Mouse (Mus musculus) hindbrain, embryonic 11.5 days (tissue): ENCODE results near the gene Tbc1d14. TPM values are rescaled to one million over a fixed set of nuclear protein-coding genes. Genes with fewer than 3 reads are reported as not detected.

Experiments
- ATAC-seq: fragments of 200-750 bp; cut with Nextera tagmentation; 2 replicates; pipeline ENCODE4 v1.8.0; 2017; ENCODE audit warnings: mild to moderate bottlenecking, moderate TSS enrichment, moderate library complexity; ENCODE audit not compliant: low FRiP score
- DNase-seq: peaks from one replicate; pipeline ENCODE4 v3.0.0-alpha.2; 2015; ENCODE audit warnings: low spot score
- H3K27ac ChIP-seq: fragments of 300-500 bp; sonication (generic); 2 replicates; pipeline ENCODE4 v1.5.1; 2014; ENCODE audit warnings: mild to moderate bottlenecking, low read depth, low read length
- H3K27me3 ChIP-seq: fragments of 300-500 bp; sonication (generic); 2 replicates; pipeline ENCODE4 v1.6.1; 2014; ENCODE audit warnings: mild to moderate bottlenecking, low read length, moderate library complexity, mixed read lengths; ENCODE audit not compliant: control insufficient read depth, insufficient read depth
- H3K36me3 ChIP-seq: fragments of 300-500 bp; sonication (generic); 2 replicates; pipeline ENCODE4 v1.6.1; 2014; ENCODE audit warnings: mild to moderate bottlenecking, low read length, moderate library complexity, mixed read lengths; ENCODE audit not compliant: control insufficient read depth, insufficient read depth
- H3K4me1 ChIP-seq: fragments of 300-500 bp; sonication (generic); replicated peaks from 2 replicates; pipeline ENCODE4 v1.6.1; 2014; ENCODE audit warnings: low read length, mixed read lengths; ENCODE audit not compliant: control insufficient read depth, insufficient read depth
- H3K4me2 ChIP-seq: fragments of 300-500 bp; sonication (generic); replicated peaks from 2 replicates; pipeline ENCODE4 v1.6.1; 2014; ENCODE audit warnings: mild to moderate bottlenecking, low read depth, low read length
- H3K4me3 ChIP-seq: fragments of 300-500 bp; sonication (generic); 2 replicates; pipeline ENCODE4 v1.5.1; 2014; ENCODE audit warnings: low read depth, low read length
- H3K9ac ChIP-seq: fragments of 300-500 bp; sonication (generic); 2 replicates; pipeline ENCODE4 v1.6.1; 2014; ENCODE audit warnings: low read depth, low read length
- H3K9me3 ChIP-seq: fragments of 300-500 bp; sonication (generic); 2 replicates; pipeline ENCODE4 v1.6.1; 2016; ENCODE audit warnings: low read length; ENCODE audit not compliant: control insufficient read depth
- WGBS: fragments of 180-500 bp; shearing (Covaris S2); extraction: QIAGEN DNeasy Blood & Tissue Kit; methylation state at CpG from one replicate; pipeline ENCODE4 v1.1.7; 2014; 5-methylcytosine and 5-hydroxymethylcytosine counted together
- polyA plus RNA-seq: library from polyadenylated mRNA; unstranded; fragments of >200 nt; fragmentation: Nextera tagmentation; extraction: Ambion mirVana; gene quantifications from 2 replicates; pipeline ENCODE4 v1.2.1, GENCODE M21; 2014

The Tbc1d14 gene
- polyA plus RNA-seq, 1 experiment from 2014 or later = 38.3 TPM

- Histone ChIP-seq H3K9me3 (no peaks in the 10 kb centered on the region), H3K27ac (no peak overlapping the region), H3K4me1 (no peaks in the 10 kb centered on the region), H3K4me3 (no peak overlapping the region), H3K27me3 (no peaks in the 10 kb centered on the region), H3K4me2 (no peak overlapping the region), H3K9ac (no peak overlapping the region), H3K36me3 (no peaks in the 10 kb centered on the region)
- WGBS = 84% methylated on average over 5 of the region's 5 CpGs
- DNase-seq (peak; percentile 19), ATAC-seq (no peak)
These were observed 10.0 kb upstream of the Tbc1d14 start for GRCm38 (mm10) chr5:36603031-36603430.

DNA sequence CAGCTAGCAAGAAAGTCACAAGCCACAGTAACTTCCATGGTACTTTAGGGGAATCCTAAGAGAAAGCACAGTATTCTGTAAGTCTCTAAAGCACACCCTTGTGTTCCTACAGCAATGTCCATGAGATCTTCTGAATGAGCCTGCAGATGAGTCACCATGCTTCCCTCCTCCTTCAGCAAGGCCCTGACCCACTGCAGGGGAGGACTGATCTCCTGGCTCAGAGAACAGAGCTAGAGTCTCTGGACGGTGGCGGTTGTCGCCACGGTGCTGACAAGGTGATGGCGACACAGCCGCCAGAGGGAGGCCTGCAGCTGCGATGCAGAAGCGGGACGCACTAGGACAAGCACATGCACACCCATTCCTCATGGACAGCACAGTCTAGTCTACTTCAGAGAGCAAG, 9.0 kb upstream of the Tbc1d14 start:
- H3K36me3 ChIP-seq = no peaks in the 10 kb centered on the region
- 90% methylated on average over 9 of the region's 9 CpGs for WGBS
- H3K9ac ChIP-seq = no peak overlapping the region
- no peak overlapping the region for H3K4me2 ChIP-seq
- no peak for DNase-seq
- no peaks in the 10 kb centered on the region for H3K4me1 ChIP-seq
- ATAC-seq = no peak
- no peak overlapping the region for H3K27ac ChIP-seq
- H3K27me3 ChIP-seq = no peaks in the 10 kb centered on the region
- H3K9me3 ChIP-seq = no peaks in the 10 kb centered on the region
- no peak overlapping the region for H3K4me3 ChIP-seq

- Histone ChIP-seq H3K4me1 (no peaks in the 10 kb centered on the region), H3K4me2 (no peak overlapping the region), H3K36me3 (no peaks in the 10 kb centered on the region), H3K9me3 (no peaks in the 10 kb centered on the region), H3K27ac (no peak overlapping the region), H3K9ac (no peak overlapping the region), H3K4me3 (no peak overlapping the region), H3K27me3 (no peaks in the 10 kb centered on the region)
- 94% methylated on average over 7 of the region's 7 CpGs for WGBS
- DNase-seq = no peak
- no peak for ATAC-seq
These were observed 8.4 kb upstream of the Tbc1d14 start for GRCm38 (mm10) chr5:36601492-36601891.

DNA sequence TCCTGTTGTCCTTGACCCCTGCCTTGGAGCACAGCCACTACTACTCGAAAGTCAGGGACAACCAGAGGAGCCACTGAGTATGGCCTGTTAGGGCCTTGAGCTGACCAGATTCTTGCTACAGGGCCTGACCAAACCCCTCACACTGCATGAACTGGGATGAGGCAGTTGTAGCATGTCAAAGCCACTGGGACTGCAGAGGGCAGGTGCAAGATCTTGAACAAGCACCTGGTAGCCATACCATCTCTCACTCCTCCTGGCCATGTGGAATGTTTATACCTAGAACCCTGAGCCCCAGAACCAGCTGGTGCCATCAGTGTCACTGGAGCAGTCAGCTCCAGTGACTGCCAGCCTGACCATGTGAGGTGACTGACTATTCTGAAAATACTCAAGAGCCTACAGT, 5.8 kb upstream of the Tbc1d14 start:
- Histone ChIP-seq H3K4me3 (no peak overlapping the region), H3K36me3 (no peaks in the 10 kb centered on the region), H3K9ac (no peak overlapping the region), H3K27me3 (no peaks in the 10 kb centered on the region), H3K4me2 (no peak overlapping the region), H3K27ac (no peak overlapping the region), H3K4me1 (no peaks in the 10 kb centered on the region), H3K9me3 (no peaks in the 10 kb centered on the region)
- 96% methylated on average over 1 of the region's 1 CpGs for WGBS
- DNase-seq (no peak), ATAC-seq (no peak)

GRCm38 (mm10) chr5:36597653-36598052, 4.6 kb upstream of the Tbc1d14 start:
- Histone ChIP-seq H3K27me3 (no peaks in the 10 kb centered on the region), H3K36me3 (no peaks in the 10 kb centered on the region), H3K9me3 (no peaks in the 10 kb centered on the region), H3K9ac (no peak overlapping the region), H3K4me1 (no peaks in the 10 kb centered on the region), H3K4me2 (no peak overlapping the region), H3K4me3 (no peak overlapping the region), H3K27ac (no peak overlapping the region)
- 39% methylated on average over 4 of the region's 4 CpGs for WGBS
- DNase-seq = peak; percentile 20
- ATAC-seq = no peak

DNA sequence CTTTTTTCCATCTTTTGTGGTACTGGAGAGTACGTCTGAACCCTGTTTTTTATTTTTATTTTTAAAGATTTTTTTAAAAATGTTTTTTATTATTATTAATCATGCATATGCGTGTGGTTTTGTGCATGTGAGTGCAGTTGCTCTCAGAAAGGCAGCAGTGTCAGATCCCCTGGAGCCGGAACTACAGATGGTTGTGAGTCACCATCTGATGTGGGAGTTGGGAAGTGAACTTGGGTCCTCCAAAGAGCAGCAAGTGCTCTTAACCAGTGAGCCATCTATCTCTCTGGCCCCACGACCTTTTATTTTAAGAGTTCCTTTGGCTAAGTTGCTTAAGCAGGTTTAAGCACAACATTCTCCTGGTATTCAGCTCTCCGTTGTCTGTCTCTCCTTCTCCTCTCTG, 3.1 kb upstream of the Tbc1d14 start:
- DNase-seq (no peak), ATAC-seq (no peak)
- Histone ChIP-seq H3K9me3 (no peaks in the 10 kb centered on the region), H3K9ac (no peak overlapping the region), H3K4me3 (no peak overlapping the region), H3K27me3 (no peaks in the 10 kb centered on the region), H3K36me3 (no peaks in the 10 kb centered on the region), H3K4me1 (no peaks in the 10 kb centered on the region), H3K4me2 (no peak overlapping the region), H3K27ac (no peak overlapping the region)
- WGBS = 78% methylated on average over 5 of the region's 5 CpGs

DNA sequence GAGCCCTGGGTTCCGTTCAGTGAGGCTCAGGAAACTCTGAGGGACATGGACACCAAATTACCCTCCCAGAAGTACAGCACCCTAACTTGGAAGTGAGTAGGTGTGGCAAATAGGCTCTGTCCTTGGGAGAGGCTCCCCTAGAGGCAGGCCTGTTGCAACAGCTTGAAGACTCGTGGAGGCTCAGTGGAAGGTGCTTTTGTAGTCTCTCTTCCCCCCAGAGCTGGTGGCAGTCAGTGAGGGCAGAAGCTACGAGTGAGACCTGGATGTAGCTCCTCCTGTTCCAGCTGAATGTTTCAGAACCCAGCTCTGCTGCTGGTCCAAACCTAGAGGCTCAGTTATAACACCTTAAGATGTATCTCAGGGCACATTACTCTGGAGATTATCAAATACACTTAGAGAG, 2.0 kb upstream of the Tbc1d14 start:
- H3K4me1 ChIP-seq = no peaks in the 10 kb centered on the region
- ATAC-seq (no peak), DNase-seq (no peak)
- 31% methylated on average over 3 of the region's 3 CpGs for WGBS
- H3K4me2 ChIP-seq = no peak overlapping the region
- no peaks in the 10 kb centered on the region for H3K9me3 ChIP-seq
- H3K4me3 ChIP-seq = no peak overlapping the region
- H3K36me3 ChIP-seq = no peaks in the 10 kb centered on the region
- no peaks in the 10 kb centered on the region for H3K27me3 ChIP-seq
- no peak overlapping the region for H3K9ac ChIP-seq
- H3K27ac ChIP-seq = no peak overlapping the region

- H3K9ac ChIP-seq = no peak overlapping the region
- H3K36me3 ChIP-seq = no peaks in the 10 kb centered on the region
- DNase-seq (no peak), ATAC-seq (no peak)
- no peak overlapping the region for H3K27ac ChIP-seq
- H3K4me2 ChIP-seq = no peak overlapping the region
- H3K4me1 ChIP-seq = no peaks in the 10 kb centered on the region
- H3K9me3 ChIP-seq = no peaks in the 10 kb centered on the region
- no peak overlapping the region for H3K4me3 ChIP-seq
- H3K27me3 ChIP-seq = no peaks in the 10 kb centered on the region
- WGBS = 77% methylated on average over 3 of the region's 3 CpGs
These were observed 1.3 kb upstream of the Tbc1d14 start for GRCm38 (mm10) chr5:36594344-36594743.

DNA sequence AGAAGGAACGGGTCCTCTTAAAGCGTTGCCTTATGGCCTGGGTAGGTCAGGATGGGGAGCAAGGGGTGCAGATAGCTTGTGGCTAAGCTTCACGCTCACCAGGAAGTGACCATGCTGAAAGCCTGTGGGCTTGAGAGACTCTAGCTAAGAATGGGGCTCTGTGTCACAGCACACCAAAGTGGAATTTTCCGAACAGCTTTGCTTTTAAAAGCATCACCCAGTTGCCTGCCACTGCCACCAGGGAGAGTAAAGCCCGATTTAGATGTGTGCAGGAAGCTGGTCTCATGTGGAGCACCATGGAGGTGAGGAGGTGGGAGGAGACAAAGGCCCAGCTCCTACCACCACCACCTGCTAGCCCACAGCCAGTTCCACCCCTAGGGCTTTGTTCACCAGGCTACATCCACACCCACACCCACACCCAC, 2.6 kb downstream of the Tbc1d14 start:
- Histone ChIP-seq H3K36me3 (no peaks in the 10 kb centered on the region), H3K27ac (no peak overlapping the region), H3K9ac (no peak overlapping the region), H3K27me3 (no peaks in the 10 kb centered on the region), H3K4me3 (no peak overlapping the region), H3K9me3 (no peaks in the 10 kb centered on the region), H3K4me1 (no peaks in the 10 kb centered on the region), H3K4me2 (no peak overlapping the region)
- ATAC-seq (no peak), DNase-seq (no peak)
- 70% methylated on average over 5 of the region's 5 CpGs for WGBS
